Mouse (Mus musculus) embryonic facial prominence, embryonic 12.5 days (tissue): ENCODE measurements around the gene Polr2j. TPM values are rescaled to one million over a fixed set of nuclear protein-coding genes. Genes with fewer than 3 reads are reported as not detected.

Experiments used
- ATAC-seq: fragments of 200-750 bp; cut with Nextera tagmentation; 2 replicates; pipeline ENCODE4 v1.8.0; 2017; ENCODE audit not compliant: insufficient number of reproducible peaks, insufficient read depth, low FRiP score, low TSS enrichment
- H3K27ac ChIP-seq: fragments of 300-500 bp; sonication (generic); 2 replicates; pipeline ENCODE4 v1.5.1; 2016; ENCODE audit warnings: mild to moderate bottlenecking
- H3K27me3 ChIP-seq: fragments of 300-500 bp; sonication (generic); 2 replicates; pipeline ENCODE4 v1.6.1; 2016; ENCODE audit warnings: mild to moderate bottlenecking, moderate library complexity
- H3K36me3 ChIP-seq: fragments of 300-500 bp; sonication (generic); 2 replicates; pipeline ENCODE4 v1.6.1; 2016; ENCODE audit warnings: mild to moderate bottlenecking
- H3K4me1 ChIP-seq: fragments of 300-500 bp; sonication (generic); 2 replicates; pipeline ENCODE4 v1.6.1; 2016
- H3K4me2 ChIP-seq: fragments of 300-500 bp; sonication (generic); replicated peaks from 2 replicates; pipeline ENCODE4 v1.6.1; 2016; ENCODE audit warnings: mild to moderate bottlenecking, moderate library complexity
- H3K4me3 ChIP-seq: fragments of 300-500 bp; sonication (generic); 2 replicates; pipeline ENCODE4 v1.5.1; 2016; ENCODE audit warnings: mild to moderate bottlenecking
- H3K9ac ChIP-seq: fragments of 300-500 bp; sonication (generic); 2 replicates; pipeline ENCODE4 v1.6.1; 2016; ENCODE audit warnings: mild to moderate bottlenecking, moderate library complexity
- H3K9me3 ChIP-seq: fragments of 300-500 bp; sonication (generic); 2 replicates; pipeline ENCODE4 v1.6.1; 2016; ENCODE audit warnings: mild to moderate bottlenecking, moderate library complexity
- WGBS: fragments of 180-500 bp; shearing (Covaris S2); methylation state at CpG from one replicate; pipeline ENCODE4 v1.1.7; 2016; 5-methylcytosine and 5-hydroxymethylcytosine counted together
- polyA plus RNA-seq: library from polyadenylated mRNA; unstranded; fragments of >200 nt; fragmentation: Nextera tagmentation; extraction: Ambion mirVana; gene quantifications from 2 replicates; pipeline ENCODE4 v1.2.1, GENCODE M21; 2016

Polr2j gene
- polyA plus RNA-seq, 1 experiment from 2014 or later: 230 TPM

DNA sequence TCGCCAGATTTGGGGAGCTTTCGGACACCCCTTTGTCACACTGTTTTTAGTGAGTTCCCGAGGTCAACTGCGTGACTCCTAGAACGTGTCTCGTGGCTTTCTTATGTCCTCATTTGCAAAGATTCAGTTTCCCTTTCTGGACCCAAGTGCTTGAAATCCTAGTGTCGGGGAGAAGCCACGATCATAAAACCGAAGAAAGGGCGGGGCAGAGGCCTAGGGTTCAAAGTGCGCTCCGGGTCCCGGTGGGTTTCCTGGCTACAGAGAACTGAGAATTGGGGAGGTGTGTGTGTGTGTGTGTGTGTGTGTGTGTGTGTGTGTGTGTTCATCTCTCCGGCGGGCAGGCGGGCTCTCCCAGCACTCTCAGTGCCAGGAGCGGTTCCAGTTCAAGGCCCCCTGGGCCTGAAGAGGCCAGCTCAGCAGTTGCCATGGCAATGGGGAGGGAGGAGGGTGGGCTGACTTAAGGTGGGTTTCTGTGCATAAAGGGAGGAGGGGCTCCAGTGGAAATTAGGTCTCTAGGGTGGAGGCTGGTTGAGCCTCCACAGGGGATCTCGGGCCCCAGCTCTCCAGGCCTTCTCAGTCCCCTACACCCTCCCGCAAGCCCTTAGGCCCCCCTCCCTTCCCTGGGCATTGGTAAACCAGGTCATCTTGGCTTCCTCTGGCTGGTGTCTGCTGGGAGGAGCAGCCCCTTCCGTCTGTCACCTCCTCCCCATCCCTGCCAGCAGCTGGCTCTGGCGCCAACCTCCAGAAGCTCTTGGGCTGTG lies 31.4 kb upstream of the Polr2j start:
- H3K27ac ChIP-seq: no peak overlapping the region
- no peaks in the 10 kb centered on the region for H3K36me3 ChIP-seq
- H3K9ac ChIP-seq: peak overlapping the region; percentile 4
- peaks cover 27% of the 10 kb centered on the region for H3K27me3 ChIP-seq
- ATAC-seq: peak; percentile 4; the same call in 1 of the 2 replicates
- H3K4me3 ChIP-seq: peak overlapping the region; percentile 60
- no peaks in the 10 kb centered on the region for H3K9me3 ChIP-seq
- 10% methylated on average over 20 of the region's 21 CpGs for WGBS
- peak overlapping the region; percentile 85 for H3K4me2 ChIP-seq
- H3K4me1 ChIP-seq: peaks cover 13% of the 10 kb centered on the region

DNA sequence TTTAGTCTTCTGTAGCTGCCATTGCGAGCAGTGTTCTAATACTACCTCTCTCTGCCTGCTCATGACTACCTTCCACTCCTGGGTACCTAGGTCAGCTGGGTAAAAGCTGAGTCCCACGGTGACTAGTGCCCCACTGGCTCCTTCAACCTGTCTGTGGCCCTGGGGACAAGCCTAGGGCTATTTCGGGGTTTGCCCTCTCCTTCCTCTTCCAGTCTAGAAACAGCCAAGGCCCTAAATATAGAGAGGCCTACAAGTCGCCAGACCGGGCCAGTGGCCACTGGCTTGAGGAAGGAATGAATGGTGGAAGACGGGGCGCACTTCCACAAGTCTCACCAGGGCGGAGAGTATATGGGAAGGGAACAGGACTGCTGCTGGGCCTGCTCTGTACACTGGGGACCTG lies 30.1 kb upstream of the Polr2j start:
- no peak overlapping the region for H3K4me3 ChIP-seq
- H3K9me3 ChIP-seq: no peaks in the 10 kb centered on the region
- no peaks in the 10 kb centered on the region for H3K36me3 ChIP-seq
- peaks cover 13% of the 10 kb centered on the region for H3K4me1 ChIP-seq
- H3K9ac ChIP-seq: no peak overlapping the region
- no peak for ATAC-seq
- no peak overlapping the region for H3K4me2 ChIP-seq
- H3K27me3 ChIP-seq: peaks cover 27% of the 10 kb centered on the region
- 91% methylated on average over 8 of the region's 8 CpGs for WGBS
- no peak overlapping the region for H3K27ac ChIP-seq

GRCm38 (mm10) chr5:136088821-136089575 lies 27.4 kb upstream of the Polr2j start:
- 12% methylated on average over 14 of the region's 14 CpGs for WGBS
- no peaks in the 10 kb centered on the region for H3K9me3 ChIP-seq
- H3K4me1 ChIP-seq: peaks cover 10% of the 10 kb centered on the region
- H3K4me3 ChIP-seq: no peak overlapping the region
- no peak overlapping the region for H3K9ac ChIP-seq
- H3K27ac ChIP-seq: no peak overlapping the region
- no peaks in the 10 kb centered on the region for H3K36me3 ChIP-seq
- no peak for ATAC-seq
- H3K4me2 ChIP-seq: no peak overlapping the region
- H3K27me3 ChIP-seq: peaks cover 31% of the 10 kb centered on the region

DNA sequence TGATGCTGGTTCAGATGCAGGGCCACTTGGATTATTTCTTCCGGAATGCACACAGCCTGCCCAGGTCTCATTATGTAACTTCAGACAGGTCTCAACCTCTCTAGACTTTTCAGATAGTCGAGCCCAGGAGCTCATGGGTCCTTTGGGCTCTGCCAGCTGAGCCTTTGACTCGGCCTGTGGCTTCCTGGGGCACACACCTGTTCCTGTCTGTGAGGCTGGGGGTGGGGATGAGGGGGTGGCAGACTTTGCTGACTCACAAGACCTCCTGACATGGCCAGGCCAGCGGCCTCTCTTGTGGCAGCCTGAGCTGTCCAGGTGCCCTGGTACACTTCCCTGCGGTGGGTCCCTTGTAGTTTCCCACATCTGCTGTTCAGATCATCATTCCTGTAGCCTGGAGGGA lies 24.5 kb upstream of the Polr2j start:
- Histone ChIP-seq H3K9ac (no peak overlapping the region), H3K27ac (no peak overlapping the region), H3K9me3 (no peaks in the 10 kb centered on the region), H3K4me3 (no peak overlapping the region), H3K27me3 (peaks cover 7% of the 10 kb centered on the region), H3K36me3 (no peaks in the 10 kb centered on the region), H3K4me1 (no peaks in the 10 kb centered on the region), H3K4me2 (no peak overlapping the region)
- WGBS: 60% methylated on average over 5 of the region's 5 CpGs
- ATAC-seq: no peak

- H3K27ac ChIP-seq: no peak overlapping the region
- peaks cover 6% of the 10 kb centered on the region; the same call in 1 of the 2 replicates for H3K27me3 ChIP-seq
- no peak overlapping the region for H3K4me3 ChIP-seq
- ATAC-seq: no peak
- 50% methylated on average over 8 of the region's 8 CpGs for WGBS
- no peak overlapping the region for H3K4me2 ChIP-seq
- H3K4me1 ChIP-seq: no peaks in the 10 kb centered on the region
- H3K9me3 ChIP-seq: no peaks in the 10 kb centered on the region
- no peaks in the 10 kb centered on the region for H3K36me3 ChIP-seq
- H3K9ac ChIP-seq: no peak overlapping the region
Measured at GRCm38 (mm10) chr5:136094249-136095010, 22.0 kb upstream of the Polr2j start.

DNA sequence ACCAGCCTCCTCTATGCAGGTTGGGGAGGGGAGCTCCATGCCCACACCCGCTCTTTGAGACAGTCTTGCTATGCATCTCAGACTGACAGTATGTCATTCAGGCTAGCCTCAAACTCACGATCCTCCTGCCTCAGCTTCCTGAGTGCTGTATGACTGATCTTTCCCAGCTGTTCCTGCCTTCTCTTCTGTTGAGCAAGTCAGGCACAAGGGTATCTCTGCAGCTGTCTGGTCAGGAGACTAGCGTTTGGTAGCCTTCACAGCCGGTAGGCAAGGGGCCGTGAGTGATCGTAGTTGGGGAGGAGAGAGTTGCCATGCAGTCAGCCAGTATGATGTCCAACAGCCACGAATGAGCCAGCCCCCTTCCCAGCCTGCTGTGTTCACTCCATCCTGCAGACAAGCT lies 21.3 kb upstream of the Polr2j start:
- Histone ChIP-seq H3K27me3 (0 out of 2 replicates have a peak, but pooled peaks cover 6% of the 10 kb centered on the region), H3K4me2 (no peak overlapping the region), H3K9ac (no peak overlapping the region), H3K4me3 (no peak overlapping the region), H3K36me3 (no peaks in the 10 kb centered on the region), H3K9me3 (no peaks in the 10 kb centered on the region), H3K4me1 (no peaks in the 10 kb centered on the region), H3K27ac (no peak overlapping the region)
- 81% methylated on average over 7 of the region's 7 CpGs for WGBS
- ATAC-seq: no peak

DNA sequence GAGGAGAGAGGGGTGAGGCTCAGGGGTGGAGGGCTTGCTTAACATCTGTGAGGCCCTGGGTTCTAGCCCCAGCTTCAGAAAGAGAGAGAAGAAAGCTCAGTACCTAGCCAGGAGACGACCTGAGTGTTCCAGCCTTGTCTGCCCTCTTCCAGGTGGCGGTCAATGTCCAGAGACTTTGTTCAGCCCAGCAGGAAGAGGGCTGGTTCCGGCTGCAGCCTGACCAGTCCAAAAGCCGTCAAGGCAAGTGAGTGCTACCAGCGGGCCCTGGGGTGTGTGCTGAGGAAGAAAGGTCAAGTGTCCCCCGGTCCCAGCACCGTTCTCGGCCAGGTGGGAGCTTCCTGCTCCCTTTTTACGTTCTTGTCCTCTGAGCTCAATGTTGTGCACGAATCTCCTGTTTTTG lies 17.9 kb upstream of the Polr2j start:
- no peak overlapping the region for H3K9ac ChIP-seq
- H3K4me3 ChIP-seq: no peak overlapping the region
- no peak overlapping the region for H3K4me2 ChIP-seq
- no peak for ATAC-seq
- no peaks in the 10 kb centered on the region for H3K9me3 ChIP-seq
- H3K36me3 ChIP-seq: no peaks in the 10 kb centered on the region
- whole genome bisulfite sequencing: 76% methylated on average over 10 of the region's 10 CpGs
- peaks cover 7% of the 10 kb centered on the region; the same call in 1 of the 2 replicates for H3K4me1 ChIP-seq
- no peak overlapping the region for H3K27ac ChIP-seq
- H3K27me3 ChIP-seq: peaks cover 30% of the 10 kb centered on the region; the same call in 1 of the 2 replicates

- Histone ChIP-seq H3K9ac (peak overlapping the region; percentile 36), H3K9me3 (no peaks in the 10 kb centered on the region), H3K4me2 (peak overlapping the region; percentile 62), H3K27ac (no peak overlapping the region), H3K27me3 (peaks cover 28% of the 10 kb centered on the region; the same call in 1 of the 2 replicates), H3K4me3 (peak overlapping the region; percentile 28), H3K4me1 (peaks cover 7% of the 10 kb centered on the region; the same call in 1 of the 2 replicates), H3K36me3 (no peaks in the 10 kb centered on the region)
- peak; percentile 59; the same call in 1 of the 2 replicates for ATAC-seq
- 7% methylated on average over 41 of the region's 41 CpGs for WGBS
Measured at GRCm38 (mm10) chr5:136102099-136102820, 14.2 kb upstream of the Polr2j start.

GRCm38 (mm10) chr5:136104511-136104910 lies 11.9 kb upstream of the Polr2j start:
- 70% methylated on average over 5 of the region's 5 CpGs for WGBS
- ATAC-seq: no peak
- H3K27me3 ChIP-seq: peaks cover 26% of the 10 kb centered on the region; the same call in 1 of the 2 replicates
- no peak overlapping the region for H3K4me3 ChIP-seq
- H3K9me3 ChIP-seq: no peaks in the 10 kb centered on the region
- H3K36me3 ChIP-seq: no peaks in the 10 kb centered on the region
- peaks cover 7% of the 10 kb centered on the region; the same call in 1 of the 2 replicates for H3K4me1 ChIP-seq
- H3K9ac ChIP-seq: no peak overlapping the region
- H3K4me2 ChIP-seq: no peak overlapping the region
- H3K27ac ChIP-seq: no peak overlapping the region

DNA sequence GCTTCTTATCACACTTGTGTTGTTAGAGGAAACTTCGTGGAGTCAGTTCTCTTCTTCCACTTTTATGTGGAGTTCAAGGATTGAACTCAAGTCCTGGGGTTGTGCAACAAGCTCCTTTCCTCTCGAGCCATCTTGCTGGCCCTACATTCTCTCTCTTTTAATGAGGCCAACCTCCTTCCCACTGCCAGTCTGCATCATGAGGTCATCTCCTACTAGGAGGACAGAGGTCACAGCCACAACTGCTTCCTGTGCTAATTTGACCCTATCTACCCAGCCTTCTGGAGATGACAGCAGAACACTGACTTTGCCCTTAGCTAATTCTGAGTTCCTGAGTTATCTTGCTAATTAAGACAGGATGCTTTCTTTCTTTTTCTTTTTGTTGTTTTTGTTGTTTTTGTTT lies 7.9 kb upstream of the Polr2j start:
- H3K4me2 ChIP-seq: no peak overlapping the region
- 39% methylated on average over 2 of the region's 2 CpGs for WGBS
- no peaks in the 10 kb centered on the region for H3K9me3 ChIP-seq
- no peak overlapping the region for H3K4me3 ChIP-seq
- H3K27me3 ChIP-seq: 0 out of 2 replicates have a peak, but pooled peaks cover 2% of the 10 kb centered on the region
- no peak overlapping the region for H3K27ac ChIP-seq
- H3K36me3 ChIP-seq: no peaks in the 10 kb centered on the region
- no peak for ATAC-seq
- no peak overlapping the region for H3K9ac ChIP-seq
- no peaks in the 10 kb centered on the region for H3K4me1 ChIP-seq

GRCm38 (mm10) chr5:136109042-136109441 lies 7.4 kb upstream of the Polr2j start:
- H3K36me3 ChIP-seq: no peaks in the 10 kb centered on the region
- H3K4me3 ChIP-seq: no peak overlapping the region
- H3K9ac ChIP-seq: no peak overlapping the region
- H3K4me2 ChIP-seq: no peak overlapping the region
- no peaks in the 10 kb centered on the region for H3K27me3 ChIP-seq
- ATAC-seq: no peak
- whole genome bisulfite sequencing: 75% methylated on average over 3 of the region's 3 CpGs
- H3K9me3 ChIP-seq: no peaks in the 10 kb centered on the region
- no peak overlapping the region for H3K27ac ChIP-seq
- H3K4me1 ChIP-seq: no peaks in the 10 kb centered on the region
